Mouse (Mus musculus): ENCODE measurements around the gene Ptpn13.

Gene Ptpn13

DNA sequence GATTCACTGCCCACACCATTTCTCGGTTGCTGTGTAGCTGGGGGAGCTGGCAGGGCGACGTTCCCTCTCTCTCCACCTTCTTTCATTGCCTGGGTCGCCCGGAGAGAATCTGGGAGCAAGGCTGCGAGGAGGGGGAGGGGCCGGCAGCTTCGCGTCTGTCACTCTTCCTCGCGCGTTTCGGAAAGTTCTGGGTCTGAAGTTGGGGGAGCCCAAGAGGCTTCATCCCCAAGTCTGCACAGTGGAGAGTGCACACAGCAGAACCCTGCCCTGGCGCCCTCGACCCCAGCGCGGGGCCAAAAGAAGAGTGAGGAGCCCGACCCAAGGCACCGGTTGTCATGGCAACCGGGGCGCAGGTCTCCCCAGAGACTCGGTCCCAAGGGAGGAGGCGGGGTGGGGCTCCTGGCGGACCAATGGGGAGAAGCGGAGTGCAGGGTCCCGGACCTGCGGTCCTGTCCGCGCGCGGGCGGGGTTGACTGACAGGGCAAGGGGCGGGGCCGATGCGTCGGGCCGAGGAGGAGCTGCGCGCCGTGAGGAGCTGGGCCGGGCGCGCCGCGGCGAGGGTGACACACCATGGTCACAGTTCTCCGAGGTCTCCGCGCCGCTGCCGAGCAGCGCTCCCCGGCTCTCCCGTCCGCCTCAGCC is at the start of gene Ptpn13:
Gene Ptpn13, plus strand, starts transcription at position 515 of the 642 bp plus-strand sequence.
- peak; percentile 90 for DNase-seq (ENCODE audit: low read depth, low spot score)

DNA sequence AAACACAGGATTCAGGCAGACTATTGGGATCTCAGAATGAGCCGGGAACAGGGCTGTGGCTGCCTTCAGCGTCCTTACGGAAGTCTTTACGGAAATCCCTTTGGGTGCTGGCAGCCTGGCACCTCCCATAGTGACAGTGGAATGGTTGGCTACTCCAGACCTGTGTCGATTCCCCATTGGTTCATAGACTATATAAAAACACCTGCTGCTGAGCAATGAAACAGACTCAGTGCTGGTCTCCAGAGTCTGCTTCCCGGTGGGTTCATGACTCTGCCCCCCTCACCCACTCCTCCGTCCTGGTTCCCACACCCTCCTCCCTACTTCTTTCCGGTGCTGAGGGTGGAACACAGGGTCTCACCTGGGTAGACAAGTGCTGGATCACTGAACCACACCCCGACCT is 49.8 kb upstream of the Ptpn13 start:
- DNase-seq (ENCODE audit: low read depth, low spot score), result no peak

DNA sequence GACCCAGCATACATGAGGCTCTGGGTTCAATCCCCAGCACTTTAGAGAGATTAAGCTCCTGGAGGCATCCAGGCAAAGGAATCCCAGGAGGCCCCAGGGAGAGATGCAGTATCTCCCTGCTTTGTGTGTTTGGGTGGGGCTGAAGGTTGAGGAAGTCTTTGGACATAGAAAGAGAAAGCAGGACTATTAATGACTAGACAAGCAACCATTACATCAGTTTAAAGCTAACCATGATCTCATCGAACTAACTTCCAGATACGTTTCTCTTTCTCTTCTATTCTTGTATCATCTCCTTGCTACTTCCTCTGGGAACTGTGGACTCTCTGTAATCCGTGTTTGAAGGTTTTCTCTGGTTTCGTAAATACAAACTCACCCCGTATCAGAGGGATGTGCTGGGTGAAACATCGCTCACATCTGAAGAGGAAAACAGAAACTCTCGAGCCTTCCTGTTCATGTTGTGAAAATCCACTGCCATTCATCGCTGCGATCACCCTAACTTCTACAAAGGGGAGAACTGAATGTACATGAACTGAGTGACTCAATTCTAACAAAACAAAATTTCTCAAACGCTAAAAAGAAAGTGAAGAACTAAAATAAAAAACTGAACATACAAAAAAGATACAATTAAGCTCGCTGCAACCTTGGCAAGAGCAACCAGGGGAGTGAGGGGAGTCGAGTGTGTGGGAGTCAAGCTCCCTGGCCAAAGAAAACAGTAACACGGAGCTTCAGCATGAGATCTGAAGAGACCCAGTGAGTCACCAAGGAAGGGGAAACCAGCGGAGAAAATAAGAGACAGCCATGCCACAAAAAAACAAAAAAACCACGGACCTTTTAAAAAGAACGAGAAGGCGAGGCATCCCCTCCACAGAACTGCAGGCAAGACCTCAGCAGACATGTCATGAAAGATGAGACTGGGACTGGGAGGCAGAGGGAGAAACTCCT is 48.4 kb upstream of the Ptpn13 start:
- DNase-seq (ENCODE audit: low read depth, low spot score), result no peak

DNA sequence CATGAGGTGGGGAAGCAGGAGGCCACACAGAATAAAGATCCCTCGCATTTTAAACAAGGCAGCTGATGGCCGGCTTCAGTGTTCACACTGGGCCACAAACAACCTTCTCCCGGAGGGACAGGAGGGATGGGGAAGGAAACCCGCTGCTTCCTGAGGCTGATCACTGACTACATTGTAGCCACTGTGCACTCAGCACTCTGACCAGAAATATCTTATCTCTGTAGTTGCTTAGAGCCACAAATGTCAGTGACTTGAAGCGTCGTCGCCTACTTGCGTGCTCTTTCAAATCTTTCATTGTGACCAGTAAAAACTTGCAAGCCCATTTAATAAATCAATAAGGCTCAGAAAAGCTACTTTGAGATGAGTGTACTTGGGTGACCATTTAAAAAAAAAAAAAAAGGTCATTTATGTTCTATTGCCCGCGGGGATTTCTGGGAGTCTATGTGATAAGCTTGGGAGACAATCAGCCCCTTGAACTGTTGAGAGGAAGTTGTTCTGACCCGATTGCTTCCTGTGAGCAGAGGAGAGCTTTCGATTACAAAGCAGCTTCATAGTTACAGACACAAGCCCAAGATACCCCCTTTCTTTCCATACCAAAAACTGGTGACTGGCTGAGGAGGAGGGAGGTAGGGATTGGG is 47.4 kb upstream of the Ptpn13 start:
- no peak for DNase-seq (ENCODE audit: low read depth, low spot score)

DNA sequence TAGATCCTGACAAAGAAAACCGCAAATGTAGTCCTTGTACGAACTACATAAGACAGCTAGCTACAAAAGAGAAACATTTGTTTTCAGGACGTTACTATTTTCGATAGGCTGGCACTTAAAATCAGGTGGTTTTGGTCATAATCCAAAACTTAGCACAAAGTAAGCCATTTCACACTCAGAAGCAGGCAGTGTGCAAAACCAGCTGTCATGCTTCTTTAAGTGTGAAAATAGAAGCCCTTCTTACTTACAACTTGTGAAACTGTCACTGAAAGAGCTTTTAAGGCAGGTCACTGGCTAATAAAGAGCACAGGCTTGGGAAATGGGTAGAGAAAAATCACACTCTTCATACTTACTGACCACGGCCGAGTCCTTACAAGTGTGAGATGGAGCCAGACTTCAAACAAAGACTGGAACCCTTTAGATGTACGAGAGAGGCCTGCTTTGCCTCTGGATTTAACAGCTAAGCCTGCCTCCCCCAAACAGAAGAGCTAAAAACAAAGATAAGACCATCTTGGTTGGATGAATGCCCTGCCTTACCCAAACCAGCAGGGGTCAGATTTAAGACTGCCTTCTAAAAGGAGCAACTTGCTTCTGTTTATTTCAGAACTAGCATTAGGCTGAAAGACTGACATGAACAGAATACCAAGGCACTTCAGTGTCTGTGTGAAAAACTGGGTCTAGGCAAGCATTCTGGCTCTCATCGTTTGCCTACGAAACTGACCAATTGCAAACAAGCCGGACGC is 44.0 kb upstream of the Ptpn13 start:
- DNase-seq (ENCODE audit: low read depth, low spot score), result no peak

DNA sequence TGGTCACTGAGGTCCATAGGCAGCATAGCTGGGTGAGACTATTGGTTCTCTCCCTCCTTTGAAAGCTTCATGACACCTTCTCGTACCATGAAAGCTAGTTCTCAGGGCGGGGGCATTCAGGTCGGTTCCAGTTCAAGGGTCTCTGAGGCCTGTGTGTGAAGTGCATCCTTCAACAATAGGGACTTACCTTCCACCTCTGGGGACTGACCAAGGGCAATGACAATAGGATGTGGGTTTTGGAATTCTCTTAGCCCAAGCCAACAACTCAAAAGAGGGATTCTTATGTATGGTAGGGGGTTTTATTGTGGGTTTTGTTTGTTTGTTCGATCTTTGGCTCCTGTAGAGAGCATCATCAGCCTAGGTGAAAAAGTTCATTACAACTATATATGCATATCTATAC is 42.0 kb upstream of the Ptpn13 start:
- DNase-seq (ENCODE audit: low read depth, low spot score), result no peak

DNA sequence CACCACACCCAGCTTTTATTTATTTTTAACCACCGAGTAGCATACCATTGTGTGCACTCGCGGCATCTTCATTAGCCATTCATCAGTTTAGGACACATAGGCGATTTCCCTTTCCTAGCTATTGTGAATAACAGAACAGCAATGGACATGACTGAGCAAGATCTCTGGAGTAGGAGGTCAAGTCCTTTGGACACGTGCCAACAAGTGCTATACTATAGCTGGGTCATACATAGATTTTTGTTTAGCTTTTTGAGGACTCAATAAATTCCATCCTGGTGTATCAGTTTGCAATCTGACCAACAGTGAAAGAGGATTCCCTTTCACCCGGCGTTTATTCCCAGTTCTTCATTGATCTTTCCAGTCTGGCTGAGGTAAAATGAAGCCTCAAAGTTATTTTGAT is 41.0 kb upstream of the Ptpn13 start:
- DNase-seq (ENCODE audit: low read depth, low spot score), result no peak

DNA sequence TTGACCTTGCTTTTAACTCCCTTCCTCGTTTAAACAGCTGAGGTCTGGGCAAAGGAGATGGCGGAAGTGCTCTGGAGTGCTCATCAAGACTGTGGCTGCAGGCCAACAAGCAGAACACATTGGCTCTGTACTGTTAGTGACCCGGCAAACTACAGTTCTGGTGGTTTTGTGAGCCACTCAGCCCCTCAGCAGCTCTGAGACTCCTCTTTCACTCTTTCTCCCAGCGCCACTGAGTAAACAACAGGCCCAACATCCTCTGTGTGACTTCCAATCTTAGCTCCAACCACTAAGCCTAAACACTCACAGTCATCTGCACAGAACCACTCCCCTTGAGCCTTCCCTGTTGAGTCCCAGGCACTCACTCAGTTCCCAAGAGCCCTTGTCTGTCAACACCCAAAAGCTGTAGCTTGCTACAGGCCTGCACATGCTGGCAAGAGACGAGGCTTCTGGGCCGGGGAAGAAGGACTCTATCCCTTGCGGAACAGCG is 37.4 kb upstream of the Ptpn13 start:
- DNase-seq (ENCODE audit: low read depth, low spot score), result no peak

DNA sequence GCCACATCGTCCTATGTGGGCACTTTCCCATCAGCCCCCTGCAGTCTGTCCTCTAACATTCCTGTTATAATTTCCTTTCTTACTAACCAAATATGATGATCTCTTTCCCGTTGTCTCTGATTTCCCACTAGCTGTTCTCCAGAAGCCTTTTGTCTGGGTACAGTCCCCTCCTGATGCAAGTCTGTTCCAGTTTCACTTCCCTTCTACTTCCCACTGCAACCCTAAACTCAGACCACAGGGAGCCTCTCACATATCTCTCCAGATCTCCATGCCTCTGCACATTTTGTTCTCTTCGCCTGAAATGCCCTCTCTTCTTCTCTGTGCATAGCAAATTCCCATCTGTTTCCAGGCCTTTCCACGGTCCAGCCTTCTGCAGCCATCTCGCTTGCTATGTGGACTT is 35.6 kb upstream of the Ptpn13 start:
- no peak for DNase-seq (ENCODE audit: low read depth, low spot score)

DNA sequence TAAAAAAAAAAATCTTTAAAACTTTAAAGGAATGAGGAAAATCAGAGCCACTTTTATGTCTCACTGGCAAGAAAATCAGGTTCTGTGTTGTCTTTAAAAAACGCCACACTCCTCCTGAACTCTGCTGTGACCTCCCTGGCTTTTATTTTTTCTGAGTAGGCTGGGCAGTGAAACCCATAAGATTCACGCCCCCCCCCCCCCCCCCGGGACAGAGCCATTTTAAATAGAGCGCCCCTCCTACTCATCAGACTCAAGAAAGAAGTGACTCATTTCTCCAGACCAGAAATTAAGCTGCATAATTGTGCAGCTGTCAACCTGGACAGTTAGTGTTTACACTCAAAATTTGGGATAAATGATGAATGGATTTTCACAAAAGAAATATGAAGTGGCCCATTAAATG is 31.8 kb upstream of the Ptpn13 start:
- no peak for DNase-seq (ENCODE audit: low read depth, low spot score)

DNA sequence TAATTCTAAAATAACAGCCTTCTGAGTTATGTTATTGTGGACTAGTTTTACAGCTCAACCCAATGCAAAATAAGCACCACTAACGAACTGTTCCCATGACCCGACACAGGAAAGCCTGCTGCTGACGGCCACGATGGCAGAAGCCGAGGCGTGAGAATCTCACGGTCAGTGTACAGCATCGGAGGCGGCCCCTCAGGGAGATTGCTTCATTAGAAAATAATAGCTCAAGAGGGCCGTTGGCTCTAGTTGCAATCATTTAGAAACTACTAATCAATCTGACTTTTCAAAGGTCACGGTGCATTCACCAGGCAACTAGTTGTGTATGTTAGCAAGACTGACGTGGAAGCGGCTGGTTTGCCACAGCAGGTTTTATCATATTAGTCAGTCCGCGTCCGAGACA is 31.2 kb upstream of the Ptpn13 start:
- no peak for DNase-seq (ENCODE audit: low read depth, low spot score)

DNA sequence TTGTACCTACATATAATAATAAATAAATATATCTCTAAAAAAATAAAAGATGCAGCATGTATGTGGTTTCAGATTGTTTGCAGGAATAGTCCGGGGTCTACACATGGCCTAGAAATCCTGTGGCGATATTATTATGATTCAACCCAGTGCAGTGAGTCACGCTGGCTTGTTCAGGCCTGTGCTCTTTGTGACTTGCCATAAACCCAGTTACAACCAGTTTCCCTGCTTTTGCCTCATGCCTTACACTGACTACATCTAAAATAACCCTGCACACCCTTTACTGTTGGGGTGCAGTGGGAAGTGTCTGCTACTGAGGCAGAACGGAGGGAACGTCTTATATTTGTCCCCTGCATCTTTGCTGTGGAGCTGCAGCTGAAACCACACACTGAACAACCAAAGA is 29.3 kb upstream of the Ptpn13 start:
- DNase-seq (ENCODE audit: low read depth, low spot score), result no peak

DNA sequence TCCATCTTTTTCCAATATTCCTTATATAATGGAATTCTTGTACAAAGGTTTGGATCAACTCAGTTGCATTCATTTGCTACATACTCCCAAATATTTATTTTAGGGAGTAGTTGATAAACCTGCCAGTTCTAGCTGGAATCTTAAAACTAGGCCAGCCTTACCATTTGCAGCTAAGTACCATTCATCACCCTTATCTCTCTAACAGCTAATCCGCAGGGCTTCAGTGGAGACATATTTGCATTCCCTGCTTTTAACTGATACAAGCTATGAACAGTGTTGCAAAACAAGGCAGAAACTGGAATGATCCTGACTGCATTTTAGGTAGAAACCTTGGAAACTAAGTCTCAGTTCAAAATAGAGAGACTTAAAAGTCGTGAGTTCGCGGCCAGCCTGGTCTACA is 27.6 kb upstream of the Ptpn13 start:
- DNase-seq (ENCODE audit: low read depth, low spot score), result no peak

DNA sequence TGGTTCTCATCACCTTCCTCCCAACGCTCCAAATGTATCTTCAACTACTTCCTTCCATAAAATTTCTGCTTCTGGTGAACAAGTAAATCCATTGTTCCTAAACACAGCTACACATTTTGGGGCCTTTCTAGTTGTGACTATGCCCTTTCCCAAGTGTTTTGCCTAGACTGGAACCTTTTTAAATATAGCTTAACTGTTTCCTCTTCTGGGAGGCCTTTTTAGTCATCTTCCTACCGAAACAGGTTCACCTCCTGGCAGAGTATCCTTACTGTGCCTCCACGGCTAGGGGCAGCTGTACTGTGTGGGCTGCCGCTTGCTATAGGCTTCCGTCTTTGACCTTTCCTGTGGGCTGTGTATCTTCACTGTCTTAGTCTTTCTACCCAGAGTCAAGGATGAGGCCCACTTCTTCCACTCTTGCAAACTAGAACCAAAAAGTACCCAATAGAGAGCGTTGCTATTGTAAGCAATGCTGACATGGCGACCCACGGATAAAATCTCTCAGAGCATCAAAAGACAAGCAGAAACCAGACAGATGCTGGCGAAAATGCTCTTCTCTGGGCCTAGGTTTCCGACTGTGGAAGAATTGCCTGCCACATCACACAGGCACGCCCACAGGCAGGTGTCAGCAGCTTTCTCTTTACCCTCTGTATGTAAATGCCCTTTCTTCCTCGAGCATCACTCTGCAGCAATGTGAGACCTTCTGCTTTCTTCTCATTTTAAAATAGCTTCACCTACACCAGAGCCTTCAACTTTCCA is 20.6 kb upstream of the Ptpn13 start:
- DNase-seq (ENCODE audit: low read depth, low spot score), result no peak

DNA sequence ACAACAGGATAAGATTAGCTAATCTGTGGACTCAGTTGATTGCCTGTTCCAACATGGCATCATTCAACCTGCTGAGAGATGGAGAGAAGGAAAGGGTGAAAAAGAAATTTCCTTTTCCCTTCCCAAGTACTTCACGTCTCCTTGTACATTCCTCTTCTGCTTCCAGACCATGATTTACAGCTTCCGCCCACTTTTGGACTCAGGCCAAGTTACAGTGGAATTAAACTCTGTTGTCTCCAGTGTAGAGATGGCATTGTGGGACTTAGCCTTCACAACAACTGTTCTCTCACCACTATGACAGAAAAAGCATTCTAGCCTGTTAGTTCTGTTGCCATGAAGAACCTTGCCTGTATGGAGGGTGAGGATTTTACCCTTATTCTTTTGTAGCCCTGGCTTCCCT is 19.1 kb upstream of the Ptpn13 start:
- DNase-seq (ENCODE audit: low read depth, low spot score), result no peak

DNA sequence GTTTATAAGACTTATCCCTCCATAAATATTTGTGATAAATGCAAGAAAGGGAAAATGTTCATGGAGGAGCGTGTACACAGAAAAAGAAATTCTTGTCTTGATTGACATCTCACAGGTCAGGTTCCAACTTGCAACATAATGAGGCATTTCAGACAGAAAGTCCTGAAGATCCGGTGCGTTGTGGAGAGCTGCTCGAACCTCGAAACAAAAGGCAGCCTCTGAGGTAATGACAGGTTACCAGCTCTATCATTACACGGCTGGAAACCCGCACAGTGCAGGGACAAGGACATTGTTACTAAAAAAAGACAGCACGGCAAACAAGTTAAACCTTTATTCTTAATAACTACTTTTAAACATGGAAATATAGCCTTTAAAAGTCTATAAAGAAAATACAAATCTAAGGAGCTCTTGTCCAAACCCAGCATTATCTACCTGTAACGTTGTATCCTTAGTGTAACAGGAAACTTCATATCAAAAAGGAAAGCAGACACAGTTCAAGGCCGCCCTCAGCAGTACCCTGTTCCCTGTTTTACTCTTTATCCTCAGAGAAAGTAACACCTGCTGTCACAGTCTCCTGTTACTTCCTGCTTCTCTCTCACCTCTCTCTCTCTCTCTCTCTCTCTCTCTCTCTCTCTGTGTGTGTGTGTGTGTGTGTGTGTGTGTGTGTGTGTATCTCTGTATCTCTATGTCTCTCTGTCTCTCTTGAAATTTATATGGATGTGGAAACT is 12.8 kb upstream of the Ptpn13 start:
- DNase-seq (ENCODE audit: low read depth, low spot score), result no peak

DNA sequence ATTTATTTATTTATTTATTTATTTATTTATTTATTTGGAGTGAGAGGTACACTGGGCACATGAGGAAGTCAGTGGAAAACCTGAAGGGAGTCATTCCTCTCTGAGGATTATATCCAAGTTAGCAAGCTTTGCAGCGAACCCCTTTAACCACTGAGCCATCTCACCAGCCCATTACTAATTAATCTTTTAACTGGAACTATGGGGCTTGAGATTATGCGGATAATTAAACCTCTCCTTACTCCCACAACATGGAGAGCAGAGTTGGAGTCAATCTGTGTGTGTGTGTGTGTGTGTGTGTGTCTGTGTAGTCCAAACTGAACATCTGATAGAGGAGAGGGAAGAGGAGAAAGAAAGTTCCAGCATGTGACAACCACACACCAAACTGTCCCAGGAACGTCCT is 10.4 kb upstream of the Ptpn13 start:
- DNase-seq (ENCODE audit: low read depth, low spot score), result no peak

DNA sequence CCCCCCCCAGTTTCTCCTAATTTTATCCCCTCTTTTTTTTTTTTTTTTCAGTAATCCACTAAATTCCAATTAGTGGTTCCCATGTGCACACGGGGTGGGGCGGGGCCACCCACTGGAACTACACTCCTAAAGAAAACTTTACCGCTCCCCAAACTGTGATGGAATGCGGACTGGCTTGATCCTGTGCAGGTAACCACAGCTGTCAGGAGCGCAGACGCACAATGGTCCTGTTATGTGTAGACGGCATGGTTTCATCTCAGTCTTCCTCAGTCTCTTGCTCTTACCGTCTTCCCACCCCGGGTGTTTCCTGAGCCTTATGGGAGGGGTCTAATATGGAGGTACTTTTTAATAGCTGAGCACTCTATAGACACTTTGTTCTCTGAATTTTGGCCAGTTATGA is 7.0 kb upstream of the Ptpn13 start:
- DNase-seq (ENCODE audit: low read depth, low spot score), result no peak

DNA sequence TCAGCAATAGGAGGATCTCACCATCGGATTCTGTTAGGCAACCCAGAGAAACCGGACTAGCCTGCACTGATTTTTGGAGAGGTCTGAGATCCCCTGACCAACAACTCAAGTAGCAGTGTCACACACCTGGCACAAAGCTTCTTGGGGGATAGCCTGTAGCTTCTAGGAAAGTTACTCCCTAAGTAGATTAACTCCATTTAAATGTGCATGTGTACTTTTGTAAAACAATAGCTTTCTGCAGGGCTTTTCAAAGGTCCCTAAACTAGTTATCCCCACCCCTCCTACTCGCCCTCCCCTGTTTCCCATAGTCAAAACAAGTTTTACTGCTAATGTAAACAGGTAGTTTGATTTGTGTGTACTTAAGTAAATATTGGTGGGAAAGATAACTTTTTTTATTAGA is 6.1 kb upstream of the Ptpn13 start:
- no peak for DNase-seq (ENCODE audit: low read depth, low spot score)

DNA sequence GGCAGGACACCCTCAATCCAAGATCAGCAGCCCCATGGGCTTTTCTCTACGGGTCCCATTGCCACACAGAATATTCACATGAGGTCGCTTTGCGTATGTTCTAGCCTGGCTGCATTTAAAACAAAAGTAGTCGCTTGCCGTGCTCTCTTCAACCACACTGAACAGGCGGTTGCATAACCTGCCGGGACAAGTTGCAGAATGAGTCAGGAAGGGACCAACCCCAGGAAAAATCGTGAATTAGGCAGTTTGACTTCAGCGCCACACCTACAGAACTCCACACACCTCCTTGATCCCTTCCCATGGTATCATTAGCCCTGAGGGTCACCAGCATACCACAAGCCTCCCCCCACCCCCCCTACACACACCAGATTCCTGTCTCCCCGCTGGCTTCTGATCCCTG is 4.4 kb upstream of the Ptpn13 start:
- DNase-seq (ENCODE audit: low read depth, low spot score), result peak; percentile 42

All from forelimb bud, embryonic 11.5 days (tissue).